Mouse (Mus musculus) ovary, postnatal 14 days (tissue): ENCODE results near the gene Emilin1.

Experiments used
- DNase-seq: peaks from one replicate; pipeline ENCODE4 v3.0.0; 2022; ENCODE audit warnings: low spot score

The Emilin1 gene

DNA sequence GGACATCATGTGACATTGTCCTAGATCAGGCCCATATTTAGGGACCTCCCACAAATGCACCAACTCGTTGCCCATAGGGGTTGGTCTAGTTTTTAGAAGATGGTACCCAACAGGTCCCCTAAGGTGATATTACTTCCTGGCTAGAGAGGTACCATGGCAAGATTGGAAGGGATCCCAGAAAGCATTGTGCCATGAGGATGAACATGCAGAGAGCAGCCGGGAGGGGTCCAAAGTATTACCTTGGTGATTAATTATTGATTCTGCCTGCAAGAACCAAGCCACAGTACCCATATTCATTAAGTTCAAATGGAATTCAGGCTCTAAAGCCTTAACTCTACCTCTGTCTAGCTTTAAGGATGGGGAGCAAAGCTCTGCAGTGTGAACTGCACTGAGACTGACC is 12.9 kb downstream of the Emilin1 start:
- no peak for DNase-seq

DNA sequence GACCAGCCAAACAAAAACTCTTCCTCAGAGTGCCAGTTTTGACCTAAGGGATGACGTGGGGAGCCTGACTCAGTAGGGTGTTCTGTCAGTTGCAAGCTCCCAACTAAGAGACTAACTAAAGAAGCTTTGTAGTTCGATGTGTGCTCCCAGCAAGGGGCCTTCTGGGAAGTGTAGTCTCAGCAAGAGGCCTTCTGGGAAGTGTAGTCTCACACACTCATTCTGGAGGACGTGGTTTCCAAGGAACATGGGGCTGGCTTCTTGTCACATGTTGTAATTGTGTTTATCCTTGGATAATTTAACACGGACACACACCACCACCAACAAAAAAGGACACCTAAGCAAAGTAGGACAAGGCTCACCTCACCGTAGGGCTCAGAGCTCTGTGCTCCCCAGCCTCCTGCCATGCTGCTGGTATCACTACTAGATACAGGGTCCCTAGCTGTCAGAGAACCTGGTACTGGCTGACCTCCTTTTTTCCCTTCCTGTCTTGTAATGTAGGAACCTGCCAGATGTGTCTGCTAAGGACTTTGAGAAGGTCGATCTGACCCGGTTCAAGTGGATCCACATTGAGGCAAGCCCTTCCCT is 14.8 kb downstream of the Emilin1 start:
- no peak for DNase-seq

- peak; percentile 67 for DNase-seq
Measured at GRCm38 (mm10) chr5:30930121-30930520, 16.9 kb downstream of the Emilin1 start.

GRCm38 (mm10) chr5:30930846-30931245 is 17.6 kb downstream of the Emilin1 start:
- no peak for DNase-seq

DNA sequence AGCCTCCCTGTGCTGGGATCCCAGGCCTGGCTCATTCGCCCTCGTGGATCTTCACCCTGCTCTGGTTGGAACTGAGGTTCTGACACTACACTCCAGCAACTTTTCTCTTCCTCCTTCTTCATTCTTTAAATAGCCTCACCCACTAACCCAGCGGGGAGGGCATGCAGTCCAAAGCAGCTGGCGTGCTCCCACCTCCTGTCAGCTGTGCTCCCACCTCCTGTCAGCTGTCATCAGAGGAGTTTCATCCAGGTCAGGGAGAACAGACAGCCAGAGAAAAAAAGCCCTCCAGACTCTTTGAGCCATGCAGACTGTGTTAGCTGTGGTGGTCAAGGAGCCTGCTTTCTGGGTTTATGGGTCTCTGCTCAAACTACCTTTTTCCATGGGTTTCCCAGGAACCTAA is 18.2 kb downstream of the Emilin1 start:
- DNase-seq: no peak

DNA sequence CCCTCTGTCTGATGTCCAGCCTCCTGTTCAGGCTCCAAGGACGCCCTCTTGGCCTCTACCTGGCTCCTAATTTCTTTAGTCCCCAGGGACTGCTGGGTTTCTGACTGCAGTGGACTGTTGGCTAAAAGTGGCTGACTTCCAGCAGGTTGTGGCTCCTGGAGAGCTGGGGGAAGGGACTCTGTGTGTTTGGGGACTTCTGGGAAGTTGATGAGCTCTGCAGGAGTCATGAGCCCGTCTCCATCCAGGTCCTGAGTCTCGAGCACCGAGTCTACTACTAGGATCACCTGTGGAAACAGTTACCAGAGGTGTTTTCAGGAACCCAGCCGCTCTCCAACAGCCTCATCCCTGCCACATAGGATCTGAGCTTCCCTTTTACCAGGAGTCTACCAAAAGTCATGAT is 20.5 kb downstream of the Emilin1 start:
- no peak for DNase-seq

- DNase-seq: no peak
Measured at GRCm38 (mm10) chr5:30934725-30935461, 21.7 kb downstream of the Emilin1 start.

DNA sequence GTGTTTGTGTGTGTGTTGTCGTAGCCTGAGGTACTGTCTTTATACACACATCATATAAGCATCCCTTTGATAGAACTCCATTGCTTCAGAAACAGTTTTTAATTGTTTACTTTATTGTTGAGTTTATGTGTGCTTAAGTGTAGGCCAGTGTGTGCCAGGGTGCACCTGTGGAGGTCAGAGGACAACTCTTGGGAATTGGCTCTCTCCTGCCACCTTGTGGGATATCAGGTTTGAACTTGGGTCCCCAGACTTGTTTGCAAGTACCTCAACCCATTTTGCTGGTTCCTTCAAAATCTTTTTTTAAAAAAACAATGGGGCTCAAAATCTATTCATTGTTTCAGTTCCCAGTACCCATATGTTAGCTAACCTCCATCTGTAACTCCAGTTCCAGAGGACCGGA is 29.8 kb downstream of the Emilin1 start:
- no peak for DNase-seq

DNA sequence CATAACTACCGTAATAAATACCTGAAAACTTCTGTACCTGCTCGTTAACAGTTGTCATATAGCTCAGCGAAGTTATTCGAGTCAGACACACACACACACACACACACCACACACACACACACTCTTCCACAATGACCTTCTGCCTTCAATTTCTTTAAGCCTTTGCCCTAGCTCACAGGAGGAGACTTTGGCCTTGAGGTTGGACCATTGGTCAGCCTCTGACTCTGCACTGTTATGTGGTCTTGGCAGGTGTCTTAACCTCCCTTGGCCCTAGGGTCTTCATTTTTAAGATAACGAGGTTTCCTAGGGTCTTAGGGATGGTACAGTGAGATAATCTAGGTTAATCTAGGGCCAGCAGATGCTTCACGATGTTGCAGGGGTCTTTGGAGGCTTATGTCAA is 31.1 kb downstream of the Emilin1 start:
- DNase-seq: no peak

GRCm38 (mm10) chr5:30944956-30945781 is 32.0 kb downstream of the Emilin1 start, which contains the start of gene Cgref1:
TSS of gene Cgref1 (minus strand) at chr5:30945591.
- no peak for DNase-seq

- DNase-seq: no peak
Measured at GRCm38 (mm10) chr5:30948620-30949019, 35.4 kb downstream of the Emilin1 start.

DNA sequence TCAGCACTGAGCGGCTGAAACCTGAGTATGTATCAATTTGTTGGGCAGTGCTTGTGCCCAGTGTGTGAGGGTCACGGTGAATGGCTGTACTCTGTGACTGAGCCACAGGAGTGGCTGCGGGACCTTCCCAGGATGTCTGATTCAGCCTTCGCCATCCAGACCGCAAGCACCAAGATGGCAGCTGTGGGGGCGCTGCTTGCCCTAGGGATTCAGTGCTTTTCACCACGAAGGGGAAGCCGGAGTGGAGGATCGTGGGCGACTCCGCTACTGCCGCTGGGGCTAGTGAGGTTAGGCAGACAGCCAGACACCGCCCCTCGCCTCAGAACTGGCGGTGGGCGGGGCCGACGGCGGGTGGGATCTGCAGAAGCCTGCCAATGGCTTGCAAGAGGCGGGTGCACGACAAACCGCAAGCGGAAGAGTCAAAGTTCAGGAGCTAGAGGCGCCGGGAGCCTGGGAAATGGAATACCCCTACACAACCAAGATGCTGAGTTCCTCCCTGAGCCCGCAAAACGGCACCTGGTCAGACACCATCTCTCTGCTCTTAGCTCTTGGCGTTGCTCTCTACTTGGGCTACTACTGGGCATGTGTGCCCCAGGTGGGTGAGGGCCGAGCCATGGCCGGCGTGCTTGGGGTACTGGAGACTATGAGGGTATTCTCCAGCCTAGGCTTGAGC is 36.6 kb downstream of the Emilin1 start:
- DNase-seq: peak; percentile 85

- DNase-seq: no peak
Measured at GRCm38 (mm10) chr5:30950451-30950850, 37.2 kb downstream of the Emilin1 start.

GRCm38 (mm10) chr5:30950922-30951321 is 37.7 kb downstream of the Emilin1 start:
- no peak for DNase-seq

- DNase-seq: no peak
Measured at GRCm38 (mm10) chr5:30951706-30952105, 38.5 kb downstream of the Emilin1 start.

DNA sequence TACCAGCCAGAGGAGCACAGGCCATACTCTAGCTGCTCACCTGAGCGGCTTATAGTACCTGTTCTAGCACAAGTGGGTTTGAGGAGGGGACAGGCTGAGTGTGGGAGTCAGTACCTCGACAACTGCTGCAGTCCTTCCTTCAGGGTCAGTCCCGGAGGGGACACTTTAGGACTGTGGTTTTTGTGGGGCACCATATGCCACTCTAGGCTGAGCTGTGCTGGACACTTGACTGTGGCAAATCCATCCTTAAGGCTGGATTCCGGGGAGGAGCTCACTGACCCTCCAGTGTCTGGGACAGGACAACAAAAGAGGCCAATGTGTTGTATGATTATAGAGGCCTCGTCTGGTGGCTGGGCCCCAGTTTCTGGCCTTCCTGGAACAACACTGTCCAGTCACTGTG is 39.3 kb downstream of the Emilin1 start:
- DNase-seq: no peak

- no peak for DNase-seq
Measured at GRCm38 (mm10) chr5:30954065-30954464, 40.9 kb downstream of the Emilin1 start.

GRCm38 (mm10) chr5:30954556-30954955 is 41.4 kb downstream of the Emilin1 start:
- no peak for DNase-seq

DNA sequence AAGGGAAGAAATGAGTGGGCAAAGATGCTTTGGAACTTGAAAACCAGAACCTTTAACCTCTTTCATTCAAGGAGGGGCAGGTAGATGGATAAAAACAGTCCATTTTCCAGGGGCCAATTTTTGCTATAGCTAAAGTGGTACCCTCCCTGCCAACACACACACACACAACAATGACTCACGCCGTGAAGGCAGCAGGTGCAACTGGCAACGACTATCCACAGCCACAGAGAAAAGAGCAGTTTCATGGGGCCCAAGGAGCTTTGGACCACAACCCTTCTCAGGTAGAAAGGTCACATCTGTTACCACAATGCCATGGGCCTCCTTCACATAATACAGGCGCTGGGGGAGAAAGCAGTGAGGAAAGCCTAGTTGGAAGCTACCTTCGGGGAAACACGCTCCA is 42.5 kb downstream of the Emilin1 start:
- DNase-seq: no peak

GRCm38 (mm10) chr5:30957891-30958290 is 44.7 kb downstream of the Emilin1 start:
- DNase-seq: no peak

GRCm38 (mm10) chr5:30959198-30959854 is 46.1 kb downstream of the Emilin1 start:
- no peak for DNase-seq

DNA sequence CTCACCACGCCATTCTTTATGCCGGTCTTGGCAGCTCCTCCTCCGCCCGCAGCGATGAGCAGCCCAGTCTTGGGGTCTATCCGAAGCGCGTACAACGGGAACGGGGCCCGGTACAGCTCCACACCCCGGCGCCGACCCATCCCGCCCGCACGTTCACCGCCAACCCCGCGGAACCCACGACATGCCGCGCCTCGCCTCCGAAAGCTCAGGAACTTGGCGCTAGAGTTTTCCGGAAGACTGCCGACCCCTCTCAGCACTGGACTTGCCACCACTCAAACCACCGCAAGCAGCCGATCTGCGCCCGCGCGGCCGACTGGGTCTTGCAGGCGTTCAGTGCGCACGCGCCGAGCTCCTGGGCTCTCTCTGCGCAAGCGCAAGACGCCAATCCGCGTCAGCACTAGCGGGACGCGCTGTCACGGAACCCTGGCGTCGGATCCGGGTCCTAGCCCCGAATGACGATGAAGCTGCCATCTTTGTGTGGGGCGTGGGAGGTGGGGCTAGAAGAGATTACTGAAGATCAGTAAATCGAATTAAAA is 46.8 kb downstream of the Emilin1 start, which contains the start of gene Preb:
Gene Preb, minus strand, starts transcription at position 396 of the 536 bp plus-strand sequence.
- peak; percentile 98 for DNase-seq
